Mouse (Mus musculus): ENCODE results near the gene Fat1.

Gene Fat1

GRCm38 (mm10) chr8:44960906-44961305 lies 25.7 kb downstream of the Fat1 start:
- in situ Hi-C loops (cut with MboI; ENCODE audit: unreplicated experiment in 2 of 2) = no loop called here

DNA sequence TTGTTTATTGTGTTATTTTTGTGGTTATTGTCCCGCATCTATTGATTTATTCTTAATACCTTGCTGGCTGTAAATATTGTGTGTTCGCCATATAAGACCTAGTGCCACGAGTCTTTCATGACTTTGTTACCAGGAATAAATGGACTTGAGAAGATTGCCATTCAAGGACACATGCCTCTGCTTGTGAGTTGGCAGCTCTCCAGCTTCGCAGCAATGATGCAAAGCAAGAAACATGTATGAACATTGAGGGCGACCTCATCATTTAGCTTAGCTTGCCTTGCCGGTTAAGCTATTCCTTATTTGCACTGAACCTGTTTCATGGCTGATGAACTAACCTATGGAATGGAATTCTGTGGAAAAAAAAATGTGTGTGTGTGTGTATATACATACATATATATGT lies 26.2 kb downstream of the Fat1 start:
- in situ Hi-C loops (cut with MboI; ENCODE audit: unreplicated experiment in 2 of 2) = no loop called here

- in situ Hi-C loops (cut with MboI; ENCODE audit: unreplicated experiment in 2 of 2) = no loop called here
Measured at GRCm38 (mm10) chr8:44962572-44963231, 27.5 kb downstream of the Fat1 start.

- in situ Hi-C loops (cut with MboI; ENCODE audit: unreplicated experiment in 2 of 2) = no loop called here
Measured at GRCm38 (mm10) chr8:44967521-44968039, 32.3 kb downstream of the Fat1 start.

GRCm38 (mm10) chr8:44970093-44970492 lies 34.8 kb downstream of the Fat1 start:
- in situ Hi-C loops (cut with MboI; ENCODE audit: unreplicated experiment in 2 of 2) = no loop called here

- in situ Hi-C loops (cut with MboI; ENCODE audit: unreplicated experiment in 2 of 2) = no loop called here
Measured at GRCm38 (mm10) chr8:44971346-44971745, 36.1 kb downstream of the Fat1 start.

DNA sequence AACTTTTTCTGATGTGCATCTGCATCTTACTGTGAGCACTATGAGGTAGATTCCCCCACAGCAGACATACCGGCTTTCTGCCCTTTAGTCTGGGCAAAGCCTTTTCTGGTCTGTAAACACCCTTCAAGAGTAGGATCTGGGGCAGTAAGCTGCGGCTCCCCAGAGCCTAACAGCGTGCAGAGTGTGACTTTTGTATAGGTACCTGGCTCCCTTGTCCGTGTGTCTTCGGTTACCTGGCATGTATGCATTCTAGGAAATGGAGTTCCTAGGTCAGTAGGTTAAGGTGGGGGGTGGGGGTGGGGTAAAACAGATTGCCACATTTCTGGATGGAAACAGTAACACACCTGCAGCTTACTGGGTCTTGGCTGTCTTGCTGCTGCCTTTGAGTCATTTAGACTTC lies 36.7 kb downstream of the Fat1 start:
- in situ Hi-C loops (cut with MboI; ENCODE audit: unreplicated experiment in 2 of 2) = no loop called here

DNA sequence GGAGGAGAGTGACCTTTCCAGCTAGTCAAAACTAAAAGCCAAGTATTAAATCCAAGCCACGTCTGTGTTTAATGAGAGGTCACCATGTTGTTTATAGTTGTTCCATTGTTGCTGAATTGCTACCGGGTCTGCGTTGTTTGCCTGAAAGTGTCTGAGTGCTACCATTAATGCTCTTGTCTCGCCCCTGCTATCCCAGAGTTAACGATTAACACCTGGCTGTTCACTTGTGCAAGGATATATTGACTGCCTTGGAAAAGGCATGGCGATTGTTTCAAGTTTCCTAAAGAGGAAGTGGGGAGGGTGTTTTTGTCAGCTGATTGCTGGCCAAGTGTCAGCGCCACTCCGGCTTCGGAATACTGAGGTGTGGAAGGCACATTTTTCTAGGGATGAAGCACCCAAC lies 39.9 kb downstream of the Fat1 start:
- in situ Hi-C loops (cut with MboI; ENCODE audit: unreplicated experiment in 2 of 2) = no loop called here

GRCm38 (mm10) chr8:44975654-44976053 lies 40.4 kb downstream of the Fat1 start:
- in situ Hi-C loops (cut with MboI; ENCODE audit: unreplicated experiment in 2 of 2) = no loop called here

- in situ Hi-C loops (cut with MboI; ENCODE audit: unreplicated experiment in 2 of 2) = no loop called here
Measured at GRCm38 (mm10) chr8:44978622-44979021, 43.4 kb downstream of the Fat1 start.

- in situ Hi-C loops (cut with MboI; ENCODE audit: unreplicated experiment in 2 of 2) = no loop called here
Measured at GRCm38 (mm10) chr8:44979245-44979644, 44.0 kb downstream of the Fat1 start.

- in situ Hi-C loops (cut with MboI; ENCODE audit: unreplicated experiment in 2 of 2) = no loop called here
Measured at GRCm38 (mm10) chr8:44980030-44980429, 44.8 kb downstream of the Fat1 start.

DNA sequence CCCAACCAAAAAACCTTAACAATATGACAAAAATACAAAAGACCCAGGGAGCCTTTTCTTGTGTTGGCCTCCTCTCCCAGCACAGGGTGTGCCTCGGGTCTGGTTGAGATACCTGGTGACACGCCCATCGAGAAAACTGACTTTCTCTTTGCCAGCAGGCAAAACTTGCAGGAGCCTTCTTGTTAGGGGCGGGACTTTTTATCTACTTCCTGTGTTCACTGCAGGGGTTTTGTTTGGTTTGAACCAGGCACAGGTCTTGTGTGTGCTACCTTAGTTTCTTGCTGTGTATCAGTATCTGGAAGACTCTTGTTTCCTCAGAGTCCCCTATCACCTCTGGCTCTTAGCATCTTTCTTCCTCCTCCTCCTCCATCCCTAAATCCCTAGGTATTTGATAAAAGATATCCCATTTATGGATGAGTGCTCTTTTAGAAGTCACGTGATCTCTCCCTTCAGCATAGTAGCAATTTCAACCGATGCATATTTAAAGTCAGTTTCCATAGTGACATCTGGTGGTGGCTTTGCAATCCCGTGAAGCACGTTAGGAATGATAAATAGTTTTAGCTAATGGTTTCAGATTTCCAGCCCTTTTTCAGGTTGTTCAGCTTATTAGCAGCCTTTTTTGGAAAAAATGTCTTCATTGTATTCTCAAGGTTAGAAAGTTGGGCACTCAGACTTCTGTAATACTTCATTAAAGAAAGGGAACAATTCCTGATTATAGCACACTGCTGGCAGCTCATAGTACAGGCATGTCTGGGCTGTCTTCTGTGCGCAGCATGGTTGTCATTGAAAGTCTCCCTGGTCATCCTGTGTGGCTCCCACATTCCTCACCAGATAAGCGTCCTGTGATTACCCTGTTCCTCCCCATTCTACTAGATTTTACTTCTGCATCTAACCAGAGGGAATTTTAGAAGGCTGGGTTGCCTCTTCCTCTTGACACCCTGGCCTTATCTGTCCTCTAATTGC lies 50.4 kb downstream of the Fat1 start:
- in situ Hi-C loops (cut with MboI; ENCODE audit: unreplicated experiment in 2 of 2) = no loop called here

- in situ Hi-C loops (cut with MboI; ENCODE audit: unreplicated experiment in 2 of 2) = no loop called here
Measured at GRCm38 (mm10) chr8:44991700-44992487, 56.6 kb downstream of the Fat1 start.

GRCm38 (mm10) chr8:44992664-44993063 lies 57.4 kb downstream of the Fat1 start:
- in situ Hi-C loops (cut with MboI; ENCODE audit: unreplicated experiment in 2 of 2) = no loop called here

- in situ Hi-C loops (cut with MboI; ENCODE audit: unreplicated experiment in 2 of 2) = no loop called here
Measured at GRCm38 (mm10) chr8:44993376-44993775, 58.1 kb downstream of the Fat1 start.

DNA sequence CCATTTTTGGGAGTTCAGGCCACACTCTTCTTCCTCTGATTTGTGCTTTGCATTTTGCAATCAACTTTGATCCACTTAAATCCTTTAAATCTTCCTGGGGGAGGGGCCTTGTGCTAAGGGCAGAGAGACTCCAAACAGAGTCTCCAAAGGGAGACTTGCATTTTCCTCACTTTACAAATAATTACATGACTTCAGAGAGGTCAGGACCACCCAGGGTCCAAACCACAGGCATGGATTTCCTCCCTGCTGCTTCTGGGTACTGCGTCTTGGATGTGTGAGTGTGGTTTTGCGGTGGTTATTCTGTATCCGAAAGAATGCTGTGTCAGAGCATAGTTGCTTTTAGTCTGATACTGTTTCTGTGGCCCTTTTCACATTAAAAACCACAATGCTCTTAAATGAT lies 61.2 kb downstream of the Fat1 start:
- in situ Hi-C loops (cut with MboI; ENCODE audit: unreplicated experiment in 2 of 2) = no loop called here

DNA sequence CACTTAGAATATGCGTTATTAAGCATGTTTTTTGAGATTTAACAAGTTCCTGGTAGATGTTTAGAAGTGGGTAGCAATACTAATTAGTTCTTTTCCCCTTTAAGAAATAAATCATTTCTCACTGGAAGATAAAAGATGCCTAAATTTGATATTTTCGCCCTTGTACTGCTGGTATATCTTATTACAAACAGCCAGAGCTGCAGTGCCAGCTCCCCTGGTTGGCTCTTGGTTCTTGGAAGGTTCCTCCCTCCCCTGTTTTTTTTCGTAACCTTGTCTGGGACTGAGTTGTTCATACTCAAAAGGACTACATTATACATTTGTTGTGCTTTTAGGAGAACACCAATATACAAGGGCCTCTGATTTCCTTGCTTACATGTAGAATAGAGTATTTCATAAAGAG lies 62.1 kb downstream of the Fat1 start:
- in situ Hi-C loops (cut with MboI; ENCODE audit: unreplicated experiment in 2 of 2) = no loop called here

DNA sequence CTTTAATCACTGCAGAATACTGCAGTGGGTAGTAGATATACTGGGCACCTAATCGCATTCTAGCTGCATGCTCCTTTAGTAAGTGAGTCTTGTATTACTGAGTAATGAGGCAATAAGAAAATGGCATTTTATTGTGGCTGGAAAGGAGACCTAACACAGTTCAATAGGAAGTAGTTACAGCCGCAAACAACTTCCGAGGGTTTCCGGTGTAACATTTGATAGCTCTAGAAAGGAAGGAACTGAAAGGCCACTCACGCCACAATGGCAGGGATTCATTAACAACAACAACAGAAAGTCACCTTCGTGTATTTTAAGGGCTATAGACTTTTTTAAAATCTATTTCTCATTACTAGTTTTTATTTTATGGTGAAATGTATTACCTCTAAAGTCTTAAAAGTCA lies 62.6 kb downstream of the Fat1 start:
- in situ Hi-C loops (cut with MboI; ENCODE audit: unreplicated experiment in 2 of 2) = no loop called here

- in situ Hi-C loops (cut with MboI; ENCODE audit: unreplicated experiment in 2 of 2) = no loop called here
Measured at GRCm38 (mm10) chr8:44998275-44998674, 63.0 kb downstream of the Fat1 start.

All from v-Abl transformed pro-B cells (cell line).